Mouse (Mus musculus): ENCODE data around the gene Nek5.

DNA sequence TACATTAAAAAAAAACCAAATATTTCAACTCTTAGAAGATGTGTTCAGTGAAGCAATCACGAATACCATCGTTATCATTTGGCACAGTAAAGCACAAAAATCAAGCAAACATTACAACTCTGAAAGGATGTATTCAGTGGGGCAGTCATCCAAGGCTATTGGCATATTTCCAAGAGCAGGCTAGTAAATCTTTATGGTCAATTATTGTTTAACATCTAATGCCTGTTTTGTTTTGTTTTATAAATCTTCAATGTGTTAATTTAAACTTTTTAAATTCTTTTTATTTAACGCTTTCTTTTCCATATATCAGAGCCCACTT is 25.5 kb upstream of the Nek5 start:
- TF ChIP-seq CTCF (conservative IDR thresholded peaks at IDR 0.05; ENCODE audit: low read length): no peak
- no peak for TF ChIP-seq NANOG (IDR thresholded peaks at IDR 0.05; ENCODE audit: borderline replicate concordance, low read length)
